Mouse (Mus musculus) neural tube, embryonic 15.5 days (tissue): ENCODE results near the gene Mgat4a. TPM values are rescaled to one million over a fixed set of nuclear protein-coding genes. Genes with fewer than 3 reads are reported as not detected.
"Not testable (repeated sequence)": the region's sequence is repeated elsewhere in the genome, so short reads cannot be mapped to it uniquely, and the experiment has no call there.

Source experiments
- ATAC-seq: fragments of 200-750 bp; cut with Nextera tagmentation; 2 replicates; pipeline ENCODE4 v1.8.0; 2017; ENCODE audit warnings: mild to moderate bottlenecking, moderate TSS enrichment, moderate library complexity; ENCODE audit not compliant: low FRiP score
- H3K27ac ChIP-seq: fragments of 300-500 bp; sonication (generic); replicated peaks from 2 replicates; pipeline ENCODE4 v1.5.1; 2015; ENCODE audit warnings: mild to moderate bottlenecking, inconsistent platforms
- H3K27me3 ChIP-seq: fragments of 300-500 bp; sonication (generic); replicated peaks from 2 replicates; pipeline ENCODE4 v1.6.1; 2015; ENCODE audit warnings: inconsistent platforms
- H3K36me3 ChIP-seq: fragments of 300-500 bp; sonication (generic); 2 replicates; pipeline ENCODE4 v1.6.1; 2015; ENCODE audit warnings: inconsistent platforms
- H3K4me1 ChIP-seq: fragments of 300-500 bp; sonication (generic); 2 replicates; pipeline ENCODE4 v1.6.1; 2015; ENCODE audit warnings: inconsistent platforms
- H3K4me2 ChIP-seq: fragments of 300-500 bp; sonication (generic); 2 replicates; pipeline ENCODE4 v1.6.1; 2015; ENCODE audit warnings: inconsistent platforms, mild to moderate bottlenecking, moderate library complexity
- H3K4me3 ChIP-seq: fragments of 300-500 bp; sonication (generic); replicated peaks from 2 replicates; pipeline ENCODE4 v1.5.1; 2015; ENCODE audit warnings: mild to moderate bottlenecking, inconsistent platforms
- H3K9ac ChIP-seq: fragments of 300-500 bp; sonication (generic); replicated peaks from 2 replicates; pipeline ENCODE4 v1.6.1; 2015; ENCODE audit warnings: mild to moderate bottlenecking, inconsistent platforms
- H3K9me3 ChIP-seq: fragments of 300-500 bp; sonication (generic); replicated peaks from 2 replicates; pipeline ENCODE4 v1.6.1; 2016; ENCODE audit warnings: inconsistent platforms
- WGBS: fragments of 180-500 bp; shearing (Covaris S2); methylation state at CpG from one replicate; pipeline ENCODE4 v1.1.7; 2015; ENCODE audit warnings: mixed read lengths; 5-methylcytosine and 5-hydroxymethylcytosine counted together
- polyA plus RNA-seq: library from polyadenylated mRNA; unstranded; fragments of >200 nt; fragmentation: Nextera tagmentation; extraction: Ambion mirVana; gene quantifications from 2 replicates; pipeline ENCODE4 v1.2.1, GENCODE M21; 2015

The Mgat4a gene
- polyA plus RNA-seq, 1 experiment from 2014 or later, result 10.6 TPM

DNA sequence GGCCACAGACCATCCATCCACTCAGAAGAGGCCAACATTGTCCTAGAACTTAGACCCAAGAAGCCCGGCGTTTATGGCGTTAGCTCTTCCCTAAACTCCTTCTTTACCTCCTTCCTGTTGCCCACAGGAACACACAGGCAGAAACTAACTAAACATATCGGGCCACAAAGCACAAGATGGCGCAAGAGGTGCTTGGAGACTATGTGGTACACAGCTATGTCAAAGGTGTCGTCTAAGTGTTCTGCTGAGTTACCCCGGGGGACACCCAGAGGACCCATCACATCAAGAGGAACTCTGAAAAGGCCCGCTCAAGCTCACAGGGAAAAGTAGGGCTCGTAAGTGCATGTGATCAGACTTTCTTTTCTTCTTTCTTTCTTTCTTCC is 35.5 kb downstream of the Mgat4a start:
- Histone ChIP-seq H3K4me2 (no peak overlapping the region), H3K9me3 (peaks cover 8% of the 10 kb centered on the region; the same call in 1 of the 2 replicates), H3K4me1 (no peaks in the 10 kb centered on the region), H3K36me3 (no peaks in the 10 kb centered on the region), H3K9ac (no peak overlapping the region), H3K27me3 (peaks cover 17% of the 10 kb centered on the region; the same call in 1 of the 2 replicates), H3K27ac (no peak overlapping the region), H3K4me3 (no peak overlapping the region)
- 97% methylated on average over 9 of the region's 9 CpGs for WGBS
- no peak for ATAC-seq

- no peak for ATAC-seq
- H3K27ac ChIP-seq, result no peak overlapping the region
- no peaks in the 10 kb centered on the region for H3K36me3 ChIP-seq
- H3K4me3 ChIP-seq, result no peak overlapping the region
- WGBS, result 68% methylated on average over 10 of the region's 10 CpGs
- H3K4me2 ChIP-seq, result no peak overlapping the region
- H3K27me3 ChIP-seq, result peaks cover 20% of the 10 kb centered on the region
- H3K4me1 ChIP-seq, result no peaks in the 10 kb centered on the region
- H3K9ac ChIP-seq, result no peak overlapping the region
- peaks cover 8% of the 10 kb centered on the region; the same call in 1 of the 2 replicates for H3K9me3 ChIP-seq
Measured at GRCm38 (mm10) chr1:37504716-37505347, 36.0 kb downstream of the Mgat4a start.

DNA sequence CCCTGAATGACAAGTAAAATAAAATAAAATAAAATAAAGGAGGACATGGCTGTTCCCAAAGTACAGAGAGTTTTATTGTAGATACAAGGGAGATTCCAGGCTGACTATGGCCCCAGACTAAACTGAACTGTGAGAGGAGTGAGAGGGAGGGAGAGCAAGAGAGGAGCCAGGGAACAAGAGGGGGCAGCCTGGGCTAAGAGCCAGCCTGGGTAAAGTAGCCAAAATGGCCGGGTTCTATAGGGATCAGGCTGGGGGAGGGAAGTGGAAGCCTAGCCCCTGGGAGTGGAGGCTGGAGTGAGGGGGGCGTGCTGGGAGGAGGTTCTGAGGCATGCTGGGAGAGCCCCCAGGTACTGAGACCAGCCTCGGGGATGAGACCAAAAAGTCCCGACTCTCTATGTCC is 37.2 kb downstream of the Mgat4a start:
- Histone ChIP-seq H3K9ac (no peak overlapping the region), H3K36me3 (no peaks in the 10 kb centered on the region)
- WGBS, result 82% methylated on average over 4 of the region's 4 CpGs

DNA sequence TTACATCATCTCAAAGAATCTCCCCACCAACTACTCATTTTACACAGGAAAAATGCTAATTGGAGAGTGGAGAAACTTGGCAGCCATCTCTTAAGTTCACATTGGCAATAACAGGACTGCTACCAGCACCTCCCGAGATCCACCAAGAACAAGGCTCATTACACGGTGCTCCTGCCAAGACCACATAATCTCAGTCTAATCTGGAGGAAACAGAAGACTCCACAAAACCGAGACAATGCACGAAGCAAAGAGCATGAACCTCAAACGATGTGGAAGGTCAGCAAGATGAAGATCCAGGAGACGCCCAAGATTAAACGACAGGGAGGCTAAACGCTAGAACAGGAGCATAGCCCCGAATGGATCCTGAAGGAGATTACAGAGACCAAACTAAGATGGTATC is 38.5 kb downstream of the Mgat4a start:
- peaks cover 28% of the 10 kb centered on the region for H3K27me3 ChIP-seq
- 87% methylated on average over 9 of the region's 9 CpGs for WGBS

More for the DNA sequence above, 37.2 kb downstream of the Mgat4a start:
- no peaks in the 10 kb centered on the region; the same call in 1 of the 2 replicates for H3K4me1 ChIP-seq
- H3K4me3 ChIP-seq, result no peak overlapping the region
- H3K4me2 ChIP-seq, result no peak overlapping the region
- peaks cover 8% of the 10 kb centered on the region; the same call in 1 of the 2 replicates for H3K9me3 ChIP-seq
- H3K27me3 ChIP-seq, result peaks cover 25% of the 10 kb centered on the region
- H3K27ac ChIP-seq, result no peak overlapping the region
- ATAC-seq, result no peak

GRCm38 (mm10) chr1:37500723-37501122 is 40.1 kb downstream of the Mgat4a start:
- Histone ChIP-seq H3K27me3 (peaks cover 41% of the 10 kb centered on the region), H3K4me3 (no peak overlapping the region), H3K9ac (no peak overlapping the region), H3K36me3 (no peaks in the 10 kb centered on the region), H3K9me3 (no peaks in the 10 kb centered on the region), H3K4me2 (no peak overlapping the region), H3K4me1 (no peaks in the 10 kb centered on the region; the same call in 1 of the 2 replicates), H3K27ac (no peak overlapping the region)
- ATAC-seq, result no peak
- WGBS, result 70% methylated on average over 8 of the region's 8 CpGs

More for the DNA sequence above, 38.5 kb downstream of the Mgat4a start:
- no peak for ATAC-seq
- no peak overlapping the region for H3K27ac ChIP-seq
- no peak overlapping the region for H3K9ac ChIP-seq
- peaks cover 8% of the 10 kb centered on the region; the same call in 1 of the 2 replicates for H3K9me3 ChIP-seq
- H3K4me2 ChIP-seq, result no peak overlapping the region
- no peaks in the 10 kb centered on the region; the same call in 1 of the 2 replicates for H3K4me1 ChIP-seq
- H3K4me3 ChIP-seq, result no peak overlapping the region
- H3K36me3 ChIP-seq, result no peaks in the 10 kb centered on the region

- H3K27ac ChIP-seq, H3K4me1 ChIP-seq, H3K36me3 ChIP-seq, H3K9ac ChIP-seq, ATAC-seq, H3K4me3 ChIP-seq, H3K9me3 ChIP-seq, H3K4me2 ChIP-seq: not testable (repeated sequence)
- 52% methylated on average over 1 of the region's 1 CpGs for WGBS
- H3K27me3 ChIP-seq, result peaks cover 41% of the 10 kb centered on the region
Measured at GRCm38 (mm10) chr1:37499395-37499794, 41.4 kb downstream of the Mgat4a start.

- peaks cover 41% of the 10 kb centered on the region for H3K27me3 ChIP-seq
- no peak overlapping the region for H3K4me2 ChIP-seq
- ATAC-seq, result no peak
Measured at GRCm38 (mm10) chr1:37498911-37499310, 41.9 kb downstream of the Mgat4a start.

GRCm38 (mm10) chr1:37496591-37497280 is 44.1 kb downstream of the Mgat4a start:
- 77% methylated on average over 11 of the region's 11 CpGs for WGBS
- no peaks in the 10 kb centered on the region; the same call in 1 of the 2 replicates for H3K4me1 ChIP-seq
- H3K4me3 ChIP-seq, result no peak overlapping the region
- H3K27ac ChIP-seq, result no peak overlapping the region
- peaks cover 34% of the 10 kb centered on the region for H3K27me3 ChIP-seq
- no peak overlapping the region for H3K9ac ChIP-seq
- no peak overlapping the region for H3K4me2 ChIP-seq
- no peaks in the 10 kb centered on the region for H3K9me3 ChIP-seq
- no peaks in the 10 kb centered on the region for H3K36me3 ChIP-seq
- no peak for ATAC-seq

More at GRCm38 (mm10) chr1:37498911-37499310, 41.9 kb downstream of the Mgat4a start:
- Histone ChIP-seq H3K27ac (no peak overlapping the region), H3K9ac (no peak overlapping the region), H3K4me3 (no peak overlapping the region), H3K4me1 (no peaks in the 10 kb centered on the region; the same call in 1 of the 2 replicates), H3K36me3 (no peaks in the 10 kb centered on the region), H3K9me3 (no peaks in the 10 kb centered on the region)
- whole genome bisulfite sequencing, result 40% methylated on average over 10 of the region's 10 CpGs

GRCm38 (mm10) chr1:37495698-37496321 is 45.0 kb downstream of the Mgat4a start:
- no peaks in the 10 kb centered on the region for H3K9me3 ChIP-seq
- no peak overlapping the region for H3K4me3 ChIP-seq
- no peak overlapping the region for H3K27ac ChIP-seq
- 86% methylated on average over 10 of the region's 10 CpGs for WGBS
- H3K27me3 ChIP-seq, result peaks cover 28% of the 10 kb centered on the region
- no peak overlapping the region for H3K9ac ChIP-seq
- no peaks in the 10 kb centered on the region for H3K36me3 ChIP-seq
- no peaks in the 10 kb centered on the region; the same call in 1 of the 2 replicates for H3K4me1 ChIP-seq
- no peak for ATAC-seq
- H3K4me2 ChIP-seq, result no peak overlapping the region

DNA sequence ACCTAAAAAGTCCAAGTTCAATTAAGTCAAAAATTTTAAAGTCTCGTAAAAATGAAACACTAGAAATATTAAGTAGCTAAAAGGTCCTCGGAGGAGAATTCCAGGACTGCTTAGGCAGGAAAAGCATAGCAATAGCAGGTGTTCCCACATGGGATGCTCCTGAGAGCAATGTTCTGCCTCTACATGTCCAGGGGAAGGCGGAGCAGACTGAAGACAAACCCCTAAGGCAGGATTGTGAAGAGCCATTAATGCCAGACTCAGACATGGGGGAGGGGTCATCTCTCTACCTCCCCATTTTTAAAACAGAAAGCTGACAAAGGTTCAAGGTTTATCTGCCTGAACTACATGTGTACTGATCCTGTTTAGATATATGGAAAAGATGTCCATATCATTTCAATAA is 45.7 kb downstream of the Mgat4a start:
- Histone ChIP-seq H3K4me2 (no peak overlapping the region), H3K27ac (no peak overlapping the region), H3K36me3 (no peaks in the 10 kb centered on the region), H3K4me3 (no peak overlapping the region), H3K27me3 (peaks cover 22% of the 10 kb centered on the region), H3K9me3 (no peaks in the 10 kb centered on the region), H3K4me1 (no peaks in the 10 kb centered on the region; the same call in 1 of the 2 replicates), H3K9ac (no peak overlapping the region)
- ATAC-seq, result no peak
- WGBS, result 75% methylated on average over 3 of the region's 3 CpGs

GRCm38 (mm10) chr1:37491672-37492071 is 49.1 kb downstream of the Mgat4a start:
- Histone ChIP-seq H3K27ac (no peak overlapping the region), H3K9me3 (no peaks in the 10 kb centered on the region), H3K36me3 (peaks cover 7% of the 10 kb centered on the region; the same call in 1 of the 2 replicates), H3K9ac (no peak overlapping the region), H3K27me3 (peaks cover 6% of the 10 kb centered on the region), H3K4me1 (no peaks in the 10 kb centered on the region), H3K4me2 (no peak overlapping the region), H3K4me3 (no peak overlapping the region)
- no peak for ATAC-seq
- 82% methylated on average over 7 of the region's 7 CpGs for WGBS
